Mouse (Mus musculus) ES-E14 (cell line): Measurements from ENCODE around the gene Gstm4.

Experiments
- CHD2 ChIP-seq: IDR thresholded peaks from 2 replicates; pipeline ENCODE4 v1.6.1; 2014; ENCODE audit warnings: mild to moderate bottlenecking, low read depth, low read length, inconsistent platforms
- ZC3H11A ChIP-seq: IDR thresholded peaks from 2 replicates; pipeline ENCODE4 v1.6.1; 2012; ENCODE audit warnings: low read depth, mild to moderate bottlenecking, inconsistent platforms, low read length, borderline replicate concordance
- ZNF384 ChIP-seq: IDR thresholded peaks from 2 replicates; pipeline ENCODE4 v1.6.1; 2012; ENCODE audit warnings: low read depth, low read length, inconsistent platforms

DNA sequence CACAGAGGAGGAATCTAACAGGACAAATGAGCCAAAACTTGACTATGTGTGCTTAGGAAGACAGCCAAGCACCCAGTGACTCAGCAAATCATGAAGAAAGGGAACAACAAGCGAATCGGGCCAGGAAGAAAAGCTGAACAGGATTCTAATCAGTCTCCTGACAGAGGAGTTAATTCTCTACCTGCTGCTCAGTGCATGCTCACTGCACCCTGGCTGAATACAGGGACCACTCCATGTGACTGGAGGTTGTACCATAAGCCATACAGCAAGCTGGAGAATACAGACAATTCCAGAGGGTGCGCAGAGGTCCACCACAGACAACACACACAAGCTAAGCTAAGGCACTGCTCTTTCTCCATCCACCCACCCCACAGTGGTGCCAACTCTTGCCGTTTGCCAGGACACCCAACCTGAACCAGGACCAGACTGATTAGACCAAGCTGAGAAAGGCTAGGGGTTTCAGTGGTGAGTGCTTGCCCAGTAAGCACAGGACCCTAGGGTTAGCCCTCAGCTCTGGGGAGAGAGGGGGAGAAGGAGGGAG lies 31.3 kb downstream of the Gstm4 start:
- TF ChIP-seq CHD2 = no peak
- TF ChIP-seq ZNF384 = no peak
- no peak for TF ChIP-seq ZC3H11A
